Comparison of ENCODE assay signal across 8 mouse cellular contexts in the genomic region with DNA sequence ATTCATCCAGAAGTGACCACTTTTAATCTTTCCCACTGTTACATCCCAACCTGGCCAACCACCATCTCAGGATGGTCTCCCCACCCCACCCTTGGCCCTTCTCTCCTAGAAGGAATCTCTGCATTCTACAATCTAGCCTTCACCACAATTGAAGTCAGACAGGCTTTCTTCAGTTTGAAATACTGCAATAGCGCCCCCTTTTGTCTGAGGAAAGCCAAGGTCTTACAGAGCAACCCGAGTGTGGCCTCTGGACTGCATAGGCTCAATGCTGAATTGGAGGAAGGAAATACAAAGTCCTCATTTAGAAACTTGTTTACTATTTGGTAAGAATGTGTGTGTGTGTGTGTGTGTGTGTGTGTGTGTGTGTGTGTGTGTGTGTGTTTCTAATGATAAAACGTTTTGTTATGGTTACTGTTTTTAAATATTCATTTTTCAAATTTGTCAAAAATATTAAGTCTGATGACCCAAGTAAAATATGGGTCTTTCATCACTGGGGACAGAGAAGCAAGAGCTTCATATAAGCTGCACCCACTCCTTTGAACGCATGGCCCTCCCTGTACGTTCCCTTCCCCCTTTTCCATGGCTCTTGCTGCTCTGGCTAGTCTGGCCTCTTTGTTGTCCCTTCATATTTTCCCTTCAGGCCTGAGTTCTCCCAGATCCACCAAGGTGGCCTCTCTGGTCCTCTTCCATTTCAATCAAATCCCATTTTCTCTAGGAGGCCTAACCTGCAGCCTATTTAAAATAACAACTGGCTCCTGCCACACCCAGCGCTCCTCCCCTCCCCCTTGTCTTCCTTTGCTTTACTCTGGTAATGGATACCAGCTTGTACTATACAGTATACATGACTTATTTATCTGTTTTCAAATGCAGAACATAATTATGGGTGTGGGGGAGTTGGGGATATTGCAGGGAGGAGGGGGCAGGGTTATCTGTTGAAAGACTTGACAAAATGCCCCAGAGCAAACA.
DNase-seq lines count a peak whose midpoint lies in the region; ATAC-seq and TF ChIP-seq lines count a peak whose summit lies in the region.

No protein-coding gene starts in this region.

- no peak for DNase-seq in frontal cortex, postnatal 10 days (ENCODE audit: low spot score in 2 of 2)
- peak; percentile 59 for DNase-seq in 416B (ENCODE audit: low read depth)
- DNase-seq in liver, embryonic 14.5 days (ENCODE audit: low read depth in 3 of 3, low spot score in 3 of 3): peak; percentile 22 to 43 (median 33)
- DNase-seq in T-cell, adult 2 months (ENCODE audit: low spot score): no peak
- no peak for DNase-seq in urinary bladder, postnatal 25 days (ENCODE audit: low spot score)

- 34% methylated on average over 6 of the region's 6 CpGs for WGBS in embryonic facial prominence, embryonic 15.5 days
- 41% methylated on average over 6 of the region's 6 CpGs for WGBS in liver, embryonic 14.5 days (ENCODE audit: insufficient replicate concordance)

- H3K4me1 ChIP-seq in bone marrow macrophage, adult 2 months (ENCODE audit: control insufficient read depth, insufficient read depth, low read length): peaks cover 21% of the 10 kb centered on the region
- H3K4me1 ChIP-seq in embryonic facial prominence, embryonic 15.5 days: peaks cover 10% of the 10 kb centered on the region; the same call in 1 of the 2 replicates
- peaks cover 0 to 3% of the 10 kb centered on the region in 2 experiments; a peak in 2 of 4 replicates for H3K4me1 ChIP-seq in liver, embryonic 14.5 days (replicated peaks; ENCODE audit: control insufficient read depth in 2 of 2, insufficient read depth in 2 of 2, low read length in 1 of 2)

- TF ChIP-seq POLR2A in bone marrow macrophage, adult 2 months (IDR thresholded peaks at IDR 0.05; ENCODE audit: borderline replicate concordance, low read depth, low read length): no peak

- no peaks in the 10 kb centered on the region for H3K9me3 ChIP-seq in embryonic facial prominence, embryonic 15.5 days (replicated peaks)
- no peaks in the 10 kb centered on the region for H3K9me3 ChIP-seq in liver, embryonic 14.5 days (ENCODE audit: control insufficient read depth, low read length)

- H3K4me2 ChIP-seq in embryonic facial prominence, embryonic 15.5 days (replicated peaks): no peak overlapping the region
- no peak overlapping the region for H3K4me2 ChIP-seq in liver, embryonic 14.5 days (ENCODE audit: low read depth)

- H3K27ac ChIP-seq in bone marrow macrophage, adult 2 months (ENCODE audit: insufficient read depth, low read depth, low read length): no peak overlapping the region
- H3K27ac ChIP-seq in embryonic facial prominence, embryonic 15.5 days (replicated peaks): peak overlapping the region; percentile 51; the same call in 1 of the 2 replicates
- H3K27ac ChIP-seq in liver, embryonic 14.5 days: no peak overlapping the region

- no peak overlapping the region for H3K9ac ChIP-seq in embryonic facial prominence, embryonic 15.5 days
- H3K9ac ChIP-seq in liver, embryonic 14.5 days (replicated peaks): no peak overlapping the region

- TF ChIP-seq EP300 in liver, embryonic 14.5 days (IDR thresholded peaks at IDR 0.05; ENCODE audit: low read depth): no peak

- peak; percentile 35; the same call in 1 of the 2 replicates for TF ChIP-seq CTCF in bone marrow macrophage, adult 2 months (IDR thresholded peaks at IDR 0.05; ENCODE audit: low read depth, low read length)
- peak; percentile 59 for TF ChIP-seq CTCF in liver, embryonic 14.5 days (IDR thresholded peaks at IDR 0.05; ENCODE audit: low read depth)

- peaks cover 3% of the 10 kb centered on the region; the same call in 1 of the 2 replicates for H3K36me3 ChIP-seq in embryonic facial prominence, embryonic 15.5 days
- no peaks in the 10 kb centered on the region for H3K36me3 ChIP-seq in liver, embryonic 14.5 days (replicated peaks; ENCODE audit: control insufficient read depth, insufficient read depth, low read depth)

- no peaks in the 10 kb centered on the region for H3K27me3 ChIP-seq in embryonic facial prominence, embryonic 15.5 days
- H3K27me3 ChIP-seq in liver, embryonic 14.5 days (ENCODE audit: control insufficient read depth, insufficient read depth, low read length): no peaks in the 10 kb centered on the region

- H3K4me3 ChIP-seq in bone marrow macrophage, adult 2 months (ENCODE audit: insufficient read depth, low read length): no peak overlapping the region
- no peak overlapping the region for H3K4me3 ChIP-seq in embryonic facial prominence, embryonic 15.5 days (replicated peaks)
- no peak overlapping the region for H3K4me3 ChIP-seq in liver, embryonic 14.5 days (ENCODE audit: insufficient read depth in 1 of 2, low read depth in 2 of 2, low read length in 2 of 2)

- peak; percentile 69; the same call in 1 of the 2 replicates for ATAC-seq in frontal cortex, adult (ENCODE audit: low TSS enrichment)
- ATAC-seq in embryonic facial prominence, embryonic 15.5 days (ENCODE audit: insufficient number of reproducible peaks, low FRiP score, low TSS enrichment, low read depth): no peak
- ATAC-seq in liver, embryonic 14.5 days (ENCODE audit: insufficient read depth): peak; percentile 35; the same call in 1 of the 2 replicates

Comparison
In these comparisons a context has a peak if more than half of its experiments do, and no peak if none do; other contexts are left out.
1. DNase-seq: peak in 416B (single experiment) and liver, embryonic 14.5 days (3 of 3); none in frontal cortex, postnatal 10 days (0 of 2), T-cell, adult 2 months (single experiment) and urinary bladder, postnatal 25 days (single experiment).